Mouse (Mus musculus) WW6 (cell line): Measurements from ENCODE around the gene Fbll1.
"Not testable (repeated sequence)": the region's sequence is repeated elsewhere in the genome, so short reads cannot be mapped to it uniquely, and the experiment has no call there.

Source experiments
- DNase-seq: peaks from one replicate; pipeline ENCODE4 v3.0.0-alpha.2; 2013; ENCODE audit warnings: low read depth, low spot score

Fbll1 gene

GRCm38 (mm10) chr11:35798874-35799273 lies at the start of gene Fbll1:
Gene Fbll1 (minus strand): TSS chr11:35798884.
- DNase-seq, result peak; percentile 52

- no peak for DNase-seq
Measured at GRCm38 (mm10) chr11:35844299-35844698, 45.6 kb upstream of the Fbll1 start.

- DNase-seq, result not testable (repeated sequence)
Measured at GRCm38 (mm10) chr11:35842560-35842959, 43.9 kb upstream of the Fbll1 start.

GRCm38 (mm10) chr11:35841738-35842325 lies 43.1 kb upstream of the Fbll1 start:
- DNase-seq, result peak; percentile 28

GRCm38 (mm10) chr11:35840806-35841205 lies 42.1 kb upstream of the Fbll1 start:
- not testable (repeated sequence) for DNase-seq

GRCm38 (mm10) chr11:35840282-35840681 lies 41.6 kb upstream of the Fbll1 start:
- peak; percentile 80 for DNase-seq

GRCm38 (mm10) chr11:35838345-35839338 lies 40.0 kb upstream of the Fbll1 start:
- no peak for DNase-seq

GRCm38 (mm10) chr11:35837156-35838126 lies 38.8 kb upstream of the Fbll1 start:
- DNase-seq, result no peak

- DNase-seq, result peak; percentile 88
Measured at GRCm38 (mm10) chr11:35834022-35834760, 35.5 kb upstream of the Fbll1 start, which contains the start of gene Rars. Gene Rars (minus strand): TSS chr11:35834506.

GRCm38 (mm10) chr11:35833270-35833669 lies 34.6 kb upstream of the Fbll1 start:
- no peak for DNase-seq

- DNase-seq, result no peak
Measured at GRCm38 (mm10) chr11:35832139-35832538, 33.5 kb upstream of the Fbll1 start.

GRCm38 (mm10) chr11:35827714-35828113 lies 29.0 kb upstream of the Fbll1 start:
- no peak for DNase-seq

GRCm38 (mm10) chr11:35816316-35816715 lies 17.6 kb upstream of the Fbll1 start:
- no peak for DNase-seq

- DNase-seq, result peak; percentile 54
Measured at GRCm38 (mm10) chr11:35811458-35811857, 12.8 kb upstream of the Fbll1 start.

- DNase-seq, result no peak
Measured at GRCm38 (mm10) chr11:35801332-35801731, 2.6 kb upstream of the Fbll1 start.

GRCm38 (mm10) chr11:35798495-35798820 lies 226 bp downstream of the Fbll1 start:
- DNase-seq, result no peak

- no peak for DNase-seq
Measured at GRCm38 (mm10) chr11:35797751-35798494, 761 bp downstream of the Fbll1 start.

- DNase-seq, result not testable (repeated sequence)
Measured at GRCm38 (mm10) chr11:35792800-35793199, 5.9 kb downstream of the Fbll1 start.

- no peak for DNase-seq
Measured at GRCm38 (mm10) chr11:35788443-35788842, 10.2 kb downstream of the Fbll1 start.

- DNase-seq, result no peak
Measured at GRCm38 (mm10) chr11:35784537-35784936, 14.1 kb downstream of the Fbll1 start.
